Mouse (Mus musculus): Measurements from ENCODE around the gene Exoc4. TPM values are rescaled to one million over a fixed set of nuclear protein-coding genes. Genes with fewer than 3 reads are reported as not detected.

Exoc4 gene
- total RNA-seq, 1 experiment from 2014 or later = 80.9 TPM

- ATAC-seq (replicated peaks in 1 of 2; ENCODE audit: insufficient read depth in 1 of 2, low FRiP score in 2 of 2, low TSS enrichment in 1 of 2, low read depth in 1 of 2, poor library complexity in 2 of 2, severe bottlenecking in 2 of 2) = no peak
Observed at GRCm38 (mm10) chr6:33859049-33859448, 610.2 kb downstream of the Exoc4 start.

GRCm38 (mm10) chr6:33865752-33866151 is 616.9 kb downstream of the Exoc4 start:
- ATAC-seq (replicated peaks in 1 of 2; ENCODE audit: insufficient read depth in 1 of 2, low FRiP score in 2 of 2, low TSS enrichment in 1 of 2, low read depth in 1 of 2, poor library complexity in 2 of 2, severe bottlenecking in 2 of 2) = no peak

GRCm38 (mm10) chr6:33866901-33867580 is 618.2 kb downstream of the Exoc4 start:
- no peak; a peak in 1 of 4 replicates for ATAC-seq (replicated peaks in 1 of 2; ENCODE audit: insufficient read depth in 1 of 2, low FRiP score in 2 of 2, low TSS enrichment in 1 of 2, low read depth in 1 of 2, poor library complexity in 2 of 2, severe bottlenecking in 2 of 2)

GRCm38 (mm10) chr6:33869251-33869650 is 620.4 kb downstream of the Exoc4 start:
- no peak for ATAC-seq (replicated peaks in 1 of 2; ENCODE audit: insufficient read depth in 1 of 2, low FRiP score in 2 of 2, low TSS enrichment in 1 of 2, low read depth in 1 of 2, poor library complexity in 2 of 2, severe bottlenecking in 2 of 2)

- no peak for ATAC-seq (replicated peaks in 1 of 2; ENCODE audit: insufficient read depth in 1 of 2, low FRiP score in 2 of 2, low TSS enrichment in 1 of 2, low read depth in 1 of 2, poor library complexity in 2 of 2, severe bottlenecking in 2 of 2)
Observed at GRCm38 (mm10) chr6:33870468-33871142, 621.7 kb downstream of the Exoc4 start.

GRCm38 (mm10) chr6:33871286-33871685 is 622.4 kb downstream of the Exoc4 start:
- ATAC-seq (replicated peaks in 1 of 2; ENCODE audit: insufficient read depth in 1 of 2, low FRiP score in 2 of 2, low TSS enrichment in 1 of 2, low read depth in 1 of 2, poor library complexity in 2 of 2, severe bottlenecking in 2 of 2) = no peak

GRCm38 (mm10) chr6:33872192-33872591 is 623.3 kb downstream of the Exoc4 start:
- no peak for ATAC-seq (replicated peaks in 1 of 2; ENCODE audit: insufficient read depth in 1 of 2, low FRiP score in 2 of 2, low TSS enrichment in 1 of 2, low read depth in 1 of 2, poor library complexity in 2 of 2, severe bottlenecking in 2 of 2)

- no peak for ATAC-seq (replicated peaks in 1 of 2; ENCODE audit: insufficient read depth in 1 of 2, low FRiP score in 2 of 2, low TSS enrichment in 1 of 2, low read depth in 1 of 2, poor library complexity in 2 of 2, severe bottlenecking in 2 of 2)
Observed at GRCm38 (mm10) chr6:33873000-33873399, 624.1 kb downstream of the Exoc4 start.

- no peak for ATAC-seq (replicated peaks in 1 of 2; ENCODE audit: insufficient read depth in 1 of 2, low FRiP score in 2 of 2, low TSS enrichment in 1 of 2, low read depth in 1 of 2, poor library complexity in 2 of 2, severe bottlenecking in 2 of 2)
Observed at GRCm38 (mm10) chr6:33874291-33875014, 625.6 kb downstream of the Exoc4 start.

- ATAC-seq (replicated peaks in 1 of 2; ENCODE audit: insufficient read depth in 1 of 2, low FRiP score in 2 of 2, low TSS enrichment in 1 of 2, low read depth in 1 of 2, poor library complexity in 2 of 2, severe bottlenecking in 2 of 2) = no peak
Observed at GRCm38 (mm10) chr6:33884141-33884683, 635.3 kb downstream of the Exoc4 start.

GRCm38 (mm10) chr6:33886941-33887340 is 638.1 kb downstream of the Exoc4 start:
- no peak for ATAC-seq (replicated peaks in 1 of 2; ENCODE audit: insufficient read depth in 1 of 2, low FRiP score in 2 of 2, low TSS enrichment in 1 of 2, low read depth in 1 of 2, poor library complexity in 2 of 2, severe bottlenecking in 2 of 2)

GRCm38 (mm10) chr6:33890926-33891325 is 642.0 kb downstream of the Exoc4 start:
- no peak for ATAC-seq (replicated peaks in 1 of 2; ENCODE audit: insufficient read depth in 1 of 2, low FRiP score in 2 of 2, low TSS enrichment in 1 of 2, low read depth in 1 of 2, poor library complexity in 2 of 2, severe bottlenecking in 2 of 2)

- ATAC-seq (replicated peaks in 1 of 2; ENCODE audit: insufficient read depth in 1 of 2, low FRiP score in 2 of 2, low TSS enrichment in 1 of 2, low read depth in 1 of 2, poor library complexity in 2 of 2, severe bottlenecking in 2 of 2) = no peak
Observed at GRCm38 (mm10) chr6:33892142-33892541, 643.3 kb downstream of the Exoc4 start.

GRCm38 (mm10) chr6:33899973-33900372 is 651.1 kb downstream of the Exoc4 start:
- no peak for ATAC-seq (replicated peaks in 1 of 2; ENCODE audit: insufficient read depth in 1 of 2, low FRiP score in 2 of 2, low TSS enrichment in 1 of 2, low read depth in 1 of 2, poor library complexity in 2 of 2, severe bottlenecking in 2 of 2)

- no peak for ATAC-seq (replicated peaks in 1 of 2; ENCODE audit: insufficient read depth in 1 of 2, low FRiP score in 2 of 2, low TSS enrichment in 1 of 2, low read depth in 1 of 2, poor library complexity in 2 of 2, severe bottlenecking in 2 of 2)
Observed at GRCm38 (mm10) chr6:33900615-33901014, 651.7 kb downstream of the Exoc4 start.

GRCm38 (mm10) chr6:33905099-33905498 is 656.2 kb downstream of the Exoc4 start:
- 0 out of 4 replicates have a peak, but pooled peaks of 1 of the 2 experiments have one; percentile 17 for ATAC-seq (replicated peaks in 1 of 2; ENCODE audit: insufficient read depth in 1 of 2, low FRiP score in 2 of 2, low TSS enrichment in 1 of 2, low read depth in 1 of 2, poor library complexity in 2 of 2, severe bottlenecking in 2 of 2)

GRCm38 (mm10) chr6:33910671-33911070 is 661.8 kb downstream of the Exoc4 start:
- ATAC-seq (replicated peaks in 1 of 2; ENCODE audit: insufficient read depth in 1 of 2, low FRiP score in 2 of 2, low TSS enrichment in 1 of 2, low read depth in 1 of 2, poor library complexity in 2 of 2, severe bottlenecking in 2 of 2) = no peak

GRCm38 (mm10) chr6:33913072-33913471 is 664.2 kb downstream of the Exoc4 start:
- ATAC-seq (replicated peaks in 1 of 2; ENCODE audit: insufficient read depth in 1 of 2, low FRiP score in 2 of 2, low TSS enrichment in 1 of 2, low read depth in 1 of 2, poor library complexity in 2 of 2, severe bottlenecking in 2 of 2) = no peak

Data from hematopoietic stem cell, adult 5-6 weeks (primary cell).